Mouse (Mus musculus): ENCODE measurements around the gene M6pr.

M6pr gene

DNA sequence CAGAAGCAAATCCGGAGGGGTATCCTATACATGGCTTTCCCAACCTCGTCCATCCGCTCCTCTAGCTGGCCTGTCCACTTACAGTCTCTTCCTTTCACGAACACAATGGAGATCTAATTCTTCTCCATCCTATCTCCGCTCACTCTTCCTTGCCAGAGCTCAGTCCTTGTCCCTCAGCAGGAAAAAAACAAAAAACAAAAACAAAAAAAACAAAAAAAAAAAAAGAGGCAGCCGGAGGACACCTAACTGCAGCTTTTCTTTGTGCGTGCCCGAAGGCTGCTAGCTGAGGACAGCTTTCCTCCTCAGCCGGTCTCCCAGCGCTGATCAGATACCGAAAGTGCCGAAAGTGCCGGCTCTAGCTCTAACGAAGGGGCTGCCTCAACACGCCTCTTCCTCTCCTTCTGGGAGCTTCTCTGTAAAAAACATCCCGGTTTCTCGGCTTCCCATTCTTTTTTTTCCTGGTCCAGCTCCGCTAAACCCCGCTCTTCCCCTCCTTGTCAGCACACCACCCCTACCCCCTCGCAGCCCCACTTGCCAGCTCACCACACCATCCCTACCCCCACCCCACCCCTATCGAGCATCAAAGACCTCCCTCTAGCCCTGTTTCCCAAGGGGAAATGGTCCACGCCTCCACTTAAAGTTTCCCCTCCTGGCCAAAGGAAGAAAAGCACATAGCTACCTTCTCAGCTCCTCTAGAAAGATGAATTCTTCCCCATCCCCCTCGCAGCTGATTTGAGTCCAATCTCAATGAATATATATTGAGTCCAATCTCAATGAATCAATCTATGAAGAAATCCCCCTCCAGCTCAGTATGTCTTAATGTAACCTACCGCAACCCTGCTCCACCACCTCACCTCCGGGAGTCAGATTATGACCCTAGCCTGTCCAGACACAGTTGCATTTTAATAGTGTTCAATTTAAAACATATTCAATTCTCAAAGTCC lies 11.0 kb upstream of the M6pr start:
- DNase-seq (ENCODE audit: extremely low spot score, low spot score), result peak; percentile 54

GRCm38 (mm10) chr6:122298223-122298609 lies 10.3 kb upstream of the M6pr start:
- no peak for DNase-seq (ENCODE audit: extremely low spot score, low spot score)

- no peak for DNase-seq (ENCODE audit: extremely low spot score, low spot score)
These were observed 8.8 kb upstream of the M6pr start for GRCm38 (mm10) chr6:122299621-122300133.

DNA sequence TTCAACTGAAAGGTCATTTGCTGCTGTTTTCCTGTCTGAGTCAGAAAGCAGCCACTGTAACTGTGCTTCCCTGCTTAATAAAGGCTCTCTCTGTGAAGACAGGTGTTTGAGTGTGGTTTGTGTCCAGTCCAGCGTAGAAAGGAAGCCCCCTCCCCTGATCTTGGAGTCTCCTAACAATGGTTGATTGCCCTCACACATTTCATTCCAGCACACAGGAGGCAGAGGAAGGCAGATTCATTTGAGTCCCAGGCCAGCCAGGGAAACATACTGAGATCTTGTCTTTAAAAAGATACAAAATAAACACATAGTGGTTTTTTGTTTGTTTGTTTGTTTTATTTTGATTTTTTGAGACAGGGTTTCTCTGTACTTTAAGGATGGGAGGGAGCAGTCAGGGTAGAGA lies 6.4 kb upstream of the M6pr start:
- no peak for DNase-seq (ENCODE audit: extremely low spot score, low spot score)

DNA sequence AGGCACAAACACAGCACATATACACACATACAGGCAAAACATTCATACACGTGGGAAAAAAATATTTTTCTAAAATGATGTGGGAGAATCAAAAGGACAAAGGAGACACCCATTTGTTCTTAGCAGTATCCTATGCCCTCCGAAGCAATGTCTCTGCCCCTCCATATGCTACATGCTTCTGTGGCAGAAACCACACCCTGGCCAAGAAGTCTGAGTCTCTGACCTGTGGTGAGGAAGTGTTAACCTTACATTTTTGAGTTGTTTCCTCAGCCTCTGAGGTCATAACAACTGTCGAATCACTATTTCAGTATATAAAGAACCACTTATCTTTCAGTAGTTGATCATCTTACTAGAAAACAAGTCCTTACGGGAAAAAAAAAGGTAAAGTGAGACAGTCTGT lies 5.9 kb upstream of the M6pr start:
- no peak for DNase-seq (ENCODE audit: extremely low spot score, low spot score)

GRCm38 (mm10) chr6:122303526-122303925 lies 5.0 kb upstream of the M6pr start:
- DNase-seq (ENCODE audit: extremely low spot score, low spot score), result no peak

GRCm38 (mm10) chr6:122304355-122304754 lies 4.2 kb upstream of the M6pr start:
- peak; percentile 82 for DNase-seq (ENCODE audit: extremely low spot score, low spot score)

- DNase-seq (ENCODE audit: extremely low spot score, low spot score), result no peak
These were observed 3.5 kb upstream of the M6pr start for GRCm38 (mm10) chr6:122304790-122305555.

- no peak for DNase-seq (ENCODE audit: extremely low spot score, low spot score)
These were observed 1.8 kb upstream of the M6pr start for GRCm38 (mm10) chr6:122306707-122307106.

DNA sequence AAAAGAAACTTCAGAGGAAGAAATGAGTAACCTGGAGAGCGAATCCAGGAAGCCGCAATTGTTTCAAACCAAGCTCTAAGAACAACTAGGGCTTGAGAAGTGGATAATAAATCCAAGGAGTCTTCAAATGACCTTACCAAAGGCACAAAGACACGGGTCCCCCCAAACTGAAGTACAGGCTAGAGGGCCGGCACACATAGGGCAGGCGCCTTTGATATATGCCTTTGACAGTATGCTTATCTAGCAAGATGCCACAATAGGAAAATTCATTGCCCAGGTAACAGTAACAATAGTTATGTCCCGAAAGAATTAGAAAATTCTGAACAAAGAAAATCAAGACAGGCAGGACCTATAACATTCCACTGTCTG lies 400 bp upstream of the M6pr start:
- DNase-seq (ENCODE audit: extremely low spot score, low spot score), result no peak

GRCm38 (mm10) chr6:122309446-122309960 lies 983 bp downstream of the M6pr start:
- DNase-seq (ENCODE audit: extremely low spot score, low spot score), result no peak

- no peak for DNase-seq (ENCODE audit: extremely low spot score, low spot score)
These were observed 1.8 kb downstream of the M6pr start for GRCm38 (mm10) chr6:122310187-122310820.

DNA sequence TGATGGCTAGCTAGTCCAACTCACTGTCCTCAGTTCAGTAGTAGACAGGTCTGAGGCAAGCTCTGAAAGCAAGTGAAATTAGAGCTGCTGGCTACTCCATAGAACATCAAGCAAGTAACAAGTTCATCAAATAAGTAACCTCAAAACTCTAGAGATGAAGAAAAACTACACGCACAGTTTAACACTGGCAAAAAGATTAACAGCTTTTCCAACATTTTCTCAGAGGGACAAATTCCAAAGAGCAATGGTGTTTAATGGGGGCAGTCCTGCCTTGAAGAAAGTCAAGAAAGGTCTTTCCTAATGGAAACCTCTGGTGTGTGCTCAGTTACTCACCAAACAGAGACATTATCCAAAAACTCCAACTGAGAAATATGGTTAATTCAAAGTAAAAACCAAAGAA lies 10.2 kb downstream of the M6pr start:
- no peak for DNase-seq (ENCODE audit: extremely low spot score, low spot score)

DNA sequence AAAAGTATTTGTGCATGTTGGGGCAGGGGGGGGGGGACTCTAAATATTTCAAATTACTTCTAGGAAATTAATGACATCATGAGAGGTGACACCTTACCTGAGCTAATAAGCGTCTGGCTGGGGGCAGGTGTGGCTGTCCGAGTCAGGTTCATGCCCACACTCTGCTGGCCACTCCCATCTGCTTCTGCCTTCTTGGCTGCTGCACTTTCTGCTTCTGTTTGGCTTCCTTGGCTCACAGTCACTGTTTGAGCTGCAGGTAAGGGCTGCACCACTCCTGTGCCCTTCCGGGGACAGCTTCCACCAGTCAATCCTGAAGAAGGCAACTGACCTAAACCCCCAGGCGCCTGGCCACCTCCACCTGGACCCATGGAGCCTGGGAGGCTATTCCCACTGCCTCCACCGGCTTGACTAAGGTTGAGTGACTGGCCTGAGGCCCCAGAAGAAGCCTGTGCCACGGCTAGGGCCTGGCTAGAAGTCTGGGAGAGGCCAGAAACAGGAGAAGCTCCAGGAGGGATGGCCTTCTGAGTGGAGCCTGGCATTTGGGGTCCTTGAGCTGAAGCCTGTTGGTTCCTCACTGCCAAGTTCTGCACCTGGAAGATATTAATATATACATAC lies 16.9 kb downstream of the M6pr start:
- no peak for DNase-seq (ENCODE audit: extremely low spot score, low spot score)

- no peak for DNase-seq (ENCODE audit: extremely low spot score, low spot score)
These were observed 24.6 kb downstream of the M6pr start for GRCm38 (mm10) chr6:122333081-122333612.

DNA sequence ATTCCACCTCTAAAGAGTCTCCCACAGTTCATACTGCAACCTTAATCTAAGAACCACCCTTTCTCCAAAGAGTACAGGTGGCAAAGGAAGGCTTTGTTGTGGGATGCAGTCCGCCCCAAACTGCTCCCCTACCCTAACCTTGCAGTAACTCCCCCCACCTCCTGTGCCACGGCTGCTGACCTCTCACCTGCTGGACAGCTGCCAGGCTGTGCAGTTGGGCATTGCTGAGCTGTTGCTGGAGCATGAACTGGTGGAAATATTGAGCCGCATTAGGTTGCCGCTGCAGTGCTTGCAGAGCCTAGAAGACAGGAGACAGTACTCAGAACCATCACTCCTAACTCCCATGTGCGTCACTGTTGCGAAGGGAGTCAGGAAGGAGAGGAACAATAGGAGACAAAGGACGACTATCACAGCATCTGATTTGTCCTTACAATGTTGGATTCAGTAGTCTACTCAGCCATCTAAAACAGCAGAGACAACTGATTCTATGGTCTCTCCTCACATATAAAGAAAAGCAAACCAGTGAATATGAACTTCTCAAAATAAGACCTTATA lies 26.3 kb downstream of the M6pr start:
- no peak for DNase-seq (ENCODE audit: extremely low spot score, low spot score)

DNA sequence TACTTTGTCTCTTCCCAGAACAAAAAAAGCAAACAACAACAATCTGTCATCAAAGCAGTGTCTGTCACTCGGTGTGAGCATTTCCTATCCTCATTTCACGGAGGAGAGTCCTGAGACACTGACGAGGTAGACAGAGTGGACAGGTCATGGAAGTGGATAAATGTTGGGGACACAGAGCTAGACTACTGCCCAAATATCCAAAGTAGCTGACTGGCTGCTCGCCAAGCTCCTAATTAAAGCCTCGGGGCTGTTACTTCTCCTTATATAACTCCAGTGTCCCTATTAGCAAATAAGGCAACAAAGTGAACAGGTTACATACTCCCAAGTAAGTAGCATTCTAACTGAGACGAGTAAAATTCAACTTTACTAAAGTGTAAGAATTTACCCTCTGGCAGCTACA lies 29.0 kb downstream of the M6pr start:
- no peak for DNase-seq (ENCODE audit: extremely low spot score, low spot score)

DNA sequence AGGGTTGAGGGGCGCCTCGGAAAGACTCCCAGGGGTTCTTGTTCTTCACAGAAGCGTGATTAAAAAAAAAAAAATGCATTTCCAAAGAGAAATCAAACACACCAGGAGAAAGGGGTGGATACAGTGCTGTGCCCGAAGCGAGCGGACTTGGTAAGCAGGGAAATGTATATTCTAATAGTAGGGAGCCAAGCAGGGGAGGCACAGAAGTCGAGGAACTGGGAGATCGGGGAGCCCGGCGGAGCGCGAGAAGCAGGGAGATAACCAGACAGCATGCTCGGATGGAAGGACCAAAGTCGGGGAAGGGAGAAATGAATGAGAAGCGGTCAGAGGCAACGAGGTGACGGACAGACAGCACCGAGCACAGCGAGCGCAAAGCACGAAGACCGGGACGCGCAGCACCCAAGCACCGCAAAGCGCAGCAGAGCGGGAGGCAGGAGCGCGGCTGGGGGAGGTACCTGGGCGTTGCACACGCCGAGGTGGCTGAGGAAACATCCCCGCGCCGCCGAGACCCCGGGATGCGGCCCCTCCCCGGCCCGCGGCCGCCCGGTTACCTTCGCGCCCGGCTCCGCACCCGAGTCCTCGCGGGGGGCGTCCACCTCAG lies 30.6 kb downstream of the M6pr start:
- DNase-seq (ENCODE audit: extremely low spot score, low spot score), result peak; percentile 75

DNA sequence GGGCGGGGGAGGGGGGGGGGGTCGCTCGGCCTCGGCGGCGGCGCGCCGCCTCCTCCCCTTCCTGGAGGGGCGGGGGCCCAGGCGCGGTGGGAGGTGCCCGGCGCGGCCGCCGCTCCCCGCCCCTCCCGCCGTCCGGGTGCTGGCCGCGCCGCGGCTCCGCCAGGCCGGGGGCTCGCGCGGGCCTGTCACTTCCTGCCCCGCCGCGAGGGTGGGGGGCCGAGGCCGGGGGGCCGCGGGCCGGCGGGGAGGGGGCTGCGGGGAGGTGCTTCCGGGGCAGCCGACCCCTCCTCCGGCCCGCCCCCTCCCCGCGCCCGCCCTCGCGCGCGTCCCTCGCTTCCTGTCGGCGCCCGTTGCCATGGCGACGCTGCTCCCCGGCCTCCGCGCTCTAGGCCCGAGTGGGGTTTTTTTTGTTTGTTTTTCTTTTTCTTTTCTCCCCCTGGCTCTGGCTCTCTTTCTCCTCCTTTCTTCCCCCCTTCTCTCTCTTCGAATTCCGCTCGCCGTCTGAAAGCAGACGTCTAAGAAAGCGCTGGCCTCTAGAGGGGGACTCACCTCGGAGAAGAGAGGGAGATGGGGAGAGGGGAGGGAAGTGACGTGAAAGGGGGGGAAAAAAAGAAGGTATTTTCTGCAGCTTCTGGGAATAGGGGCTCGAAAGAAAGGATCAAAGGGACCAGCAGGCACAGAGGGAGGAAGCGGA lies 31.3 kb downstream of the M6pr start:
- peak; percentile 91 for DNase-seq (ENCODE audit: extremely low spot score, low spot score)
